Mouse (Mus musculus) urinary bladder, postnatal 4 days (tissue): ENCODE measurements around the gene Tex44.

Experiments used
- DNase-seq, 2 experiments: peaks; one replicate each; pipeline ENCODE4 v3.0.0; 2021 to 2022; ENCODE audit warnings: low spot score in 2 of 2

Tex44 gene

DNA sequence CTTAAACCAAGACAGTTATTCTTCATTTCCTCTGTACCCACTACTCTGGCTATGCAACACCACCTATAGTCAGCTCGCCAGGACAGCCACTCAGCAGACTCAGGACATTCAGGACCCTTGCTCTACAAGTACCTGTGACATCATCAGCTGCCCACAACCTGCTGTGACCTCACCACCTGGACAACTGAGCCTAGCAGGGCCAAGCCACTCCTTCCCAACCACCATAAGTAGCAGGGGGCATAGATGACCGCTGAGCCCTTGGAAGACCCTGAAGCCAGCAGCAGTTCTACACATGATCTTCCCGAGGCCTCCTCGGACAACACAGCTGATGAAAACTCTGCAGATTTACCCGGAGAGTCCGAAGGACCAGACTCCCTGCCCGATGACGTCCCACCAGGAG is at the start of gene Tex44, which contains the start of gene Nmur1:
Gene Tex44, plus strand, starts transcription at position 202 of the 400 bp plus-strand sequence.
Gene Nmur1, minus strand, starts transcription at position 101 of the 400 bp plus-strand sequence.
- DNase-seq = no peak

DNA sequence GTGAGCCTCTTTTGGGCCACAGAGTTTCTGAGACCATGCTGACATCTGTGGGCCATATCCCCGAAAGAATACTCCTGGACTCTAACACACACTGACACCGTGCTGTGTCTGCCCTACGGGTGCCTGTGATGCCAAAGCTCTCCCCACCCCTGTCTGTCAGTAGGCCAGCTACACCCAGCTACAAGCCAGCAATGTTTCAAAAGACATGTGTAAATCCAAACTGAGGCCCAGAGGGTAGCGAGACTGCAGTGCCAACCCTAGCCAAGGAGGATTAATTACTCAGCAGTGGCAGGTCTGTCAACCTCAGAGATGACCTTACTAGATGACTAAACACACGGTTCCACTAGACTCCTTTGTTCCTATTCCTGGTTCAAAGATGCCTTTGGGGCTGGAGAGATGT is 49.8 kb upstream of the Tex44 start:
- no peak for DNase-seq

- DNase-seq = no peak
These were observed 47.5 kb upstream of the Tex44 start for GRCm38 (mm10) chr1:86378662-86379061.

GRCm38 (mm10) chr1:86379161-86379569 is 47.0 kb upstream of the Tex44 start:
- DNase-seq = no peak

GRCm38 (mm10) chr1:86381027-86381426 is 45.1 kb upstream of the Tex44 start:
- DNase-seq = no peak

GRCm38 (mm10) chr1:86389230-86389629 is 36.9 kb upstream of the Tex44 start:
- peak; percentile 50 to 82 for DNase-seq

- DNase-seq = no peak
These were observed 34.7 kb upstream of the Tex44 start for GRCm38 (mm10) chr1:86391425-86391824.

- no peak for DNase-seq
These were observed 32.9 kb upstream of the Tex44 start for GRCm38 (mm10) chr1:86393219-86393618.

- DNase-seq = no peak
These were observed 31.9 kb upstream of the Tex44 start for GRCm38 (mm10) chr1:86394246-86394645.

GRCm38 (mm10) chr1:86395897-86396296 is 30.2 kb upstream of the Tex44 start:
- no peak for DNase-seq

GRCm38 (mm10) chr1:86397621-86398020 is 28.5 kb upstream of the Tex44 start:
- DNase-seq = no peak

- DNase-seq = no peak
These were observed 27.9 kb upstream of the Tex44 start for GRCm38 (mm10) chr1:86398222-86398621.

DNA sequence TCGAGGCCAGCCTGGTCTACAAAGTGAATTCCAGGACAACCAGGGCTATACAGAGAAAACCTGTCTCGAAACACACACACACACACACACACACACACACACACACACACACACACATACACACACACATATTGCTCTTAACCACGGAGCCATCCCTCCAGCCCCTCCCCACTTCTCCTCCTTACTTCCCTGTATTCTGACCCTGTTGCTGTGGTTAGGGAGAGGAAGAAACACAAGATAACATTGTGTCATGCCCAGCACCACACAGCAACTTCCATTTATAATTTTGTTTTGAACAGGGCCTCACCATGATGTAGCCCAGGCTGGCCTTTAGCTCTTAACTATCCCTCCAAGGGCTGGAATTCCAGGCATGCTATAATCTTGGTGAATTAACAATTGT is 26.8 kb upstream of the Tex44 start:
- no peak for DNase-seq

DNA sequence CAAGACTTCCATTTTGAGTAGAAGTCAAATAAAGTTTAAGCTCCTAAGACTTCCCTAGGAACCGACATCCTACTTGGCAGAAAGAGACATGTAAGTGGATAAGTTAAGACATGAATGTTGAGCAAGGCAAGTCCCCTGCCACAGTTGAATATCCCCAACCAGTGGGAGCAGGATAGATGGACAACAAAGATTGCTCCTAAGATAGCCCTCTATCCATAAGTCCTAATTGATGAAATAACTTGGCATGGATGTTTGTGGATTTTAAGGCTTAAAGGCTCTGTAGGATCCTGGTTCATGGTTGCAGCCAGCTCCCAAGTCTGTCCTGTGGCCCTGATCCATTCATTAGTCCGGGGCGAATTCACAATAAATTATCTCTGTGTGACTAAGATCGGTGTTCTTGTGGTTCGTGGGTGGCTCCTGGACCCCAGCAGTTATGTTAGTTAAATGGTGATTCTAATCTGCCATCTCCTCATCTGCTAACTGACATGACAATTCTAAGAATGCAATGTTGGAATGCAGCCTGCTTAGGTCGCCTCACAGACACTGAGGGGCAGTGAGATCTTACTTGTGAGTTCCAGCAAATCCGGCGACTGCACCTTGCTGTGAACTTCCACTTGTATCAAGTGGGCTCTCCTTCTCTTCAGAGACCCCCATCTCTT is 25.9 kb upstream of the Tex44 start:
- no peak for DNase-seq

DNA sequence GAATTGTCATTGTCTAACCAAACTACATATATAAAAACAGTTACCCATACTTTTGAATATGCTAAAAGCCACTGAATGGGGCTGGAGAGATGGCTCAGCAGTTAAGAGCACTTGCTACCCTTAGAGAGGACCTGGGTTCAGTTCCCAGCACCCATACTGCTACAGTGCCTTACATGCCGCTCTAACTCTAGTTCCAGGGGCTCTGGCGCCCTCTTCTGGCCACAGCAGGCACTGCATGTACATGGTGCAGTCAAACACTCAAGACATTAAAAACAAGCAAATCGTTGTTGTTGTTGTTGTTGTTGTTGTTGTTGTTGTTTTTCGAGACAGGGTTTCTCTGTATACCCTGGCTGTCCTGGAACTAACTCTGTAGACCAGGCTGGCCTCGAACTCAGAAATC is 21.3 kb upstream of the Tex44 start:
- no peak for DNase-seq

DNA sequence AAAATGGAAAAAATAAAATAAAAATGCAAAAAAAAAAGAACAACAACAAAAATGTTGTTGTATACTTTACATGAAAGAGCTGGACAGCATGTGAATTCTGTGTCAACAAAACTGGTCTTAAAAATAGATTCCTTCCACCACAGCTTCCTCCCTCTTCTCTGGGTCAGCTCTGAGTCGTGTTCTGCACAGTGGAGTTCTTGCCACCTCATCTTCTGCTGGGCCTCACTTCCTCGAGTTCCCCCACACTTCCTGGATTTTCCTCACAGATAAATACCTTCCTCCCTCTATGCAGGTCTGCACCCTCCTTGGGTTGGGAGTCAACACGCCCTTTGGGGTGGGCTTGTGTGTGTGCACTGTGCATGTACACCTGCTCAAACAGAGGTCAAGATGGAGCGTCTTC is 19.8 kb upstream of the Tex44 start:
- no peak for DNase-seq

GRCm38 (mm10) chr1:86406914-86407313 is 19.2 kb upstream of the Tex44 start:
- no peak for DNase-seq

DNA sequence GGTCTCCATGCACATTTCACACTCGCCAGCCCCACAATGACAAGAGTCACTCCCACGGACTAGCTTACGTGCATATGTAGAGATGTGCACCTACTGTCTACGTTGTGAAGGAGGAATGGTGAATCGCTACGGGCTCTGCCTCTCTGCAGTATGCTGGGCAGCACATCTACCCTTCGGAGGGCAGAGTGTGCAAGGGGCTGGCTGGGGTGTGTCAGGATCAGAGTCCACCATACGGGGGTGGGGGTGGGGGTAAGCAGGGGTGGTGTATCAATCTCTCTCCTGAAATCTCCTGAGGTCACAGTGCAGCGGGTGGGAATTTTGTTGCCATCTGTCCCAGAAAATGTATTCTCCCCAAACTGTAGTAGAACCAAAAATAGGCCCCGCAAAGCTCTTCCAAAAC is 17.6 kb upstream of the Tex44 start:
- DNase-seq = no peak

DNA sequence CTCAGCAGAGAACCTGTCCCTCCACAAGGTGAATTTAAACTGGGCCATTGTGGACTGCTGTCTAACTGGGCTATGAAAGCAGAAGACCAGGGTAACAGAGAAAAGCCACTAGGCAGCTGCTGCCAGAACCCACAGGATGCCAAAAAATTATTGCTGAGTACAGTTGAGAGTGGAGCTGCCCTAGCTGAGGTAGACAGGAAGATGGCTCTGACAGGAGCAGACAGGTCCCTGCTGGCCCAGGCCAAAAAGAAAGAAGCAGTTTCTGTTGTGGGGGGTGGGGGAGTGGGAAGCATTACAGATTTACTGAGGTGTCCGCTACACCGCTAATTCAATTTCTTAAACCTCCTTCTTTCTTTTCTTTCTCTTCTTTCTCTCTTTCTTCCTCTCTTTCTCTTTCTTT is 16.7 kb upstream of the Tex44 start:
- no peak for DNase-seq

DNA sequence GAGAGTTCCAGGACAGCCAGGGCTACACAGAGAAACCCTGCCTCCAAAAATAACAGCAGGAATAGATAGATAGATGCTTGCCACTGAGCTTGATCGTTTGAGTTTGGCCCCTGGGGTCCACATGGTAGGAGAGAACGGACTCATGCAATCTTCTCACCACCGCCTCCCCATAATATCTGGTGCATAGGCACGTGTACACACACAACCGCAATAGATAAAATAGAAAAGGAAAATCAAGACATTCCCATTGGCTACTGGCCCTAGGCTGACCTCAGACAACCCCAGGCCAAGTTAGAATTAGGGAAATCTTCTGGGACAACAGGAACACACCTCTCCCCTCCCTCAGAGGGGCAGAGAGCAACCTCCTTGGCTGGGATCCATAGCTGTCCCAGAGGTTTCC is 11.4 kb upstream of the Tex44 start:
- DNase-seq = no peak

- DNase-seq = no peak
These were observed 11.0 kb upstream of the Tex44 start for GRCm38 (mm10) chr1:86415144-86415543.

DNA sequence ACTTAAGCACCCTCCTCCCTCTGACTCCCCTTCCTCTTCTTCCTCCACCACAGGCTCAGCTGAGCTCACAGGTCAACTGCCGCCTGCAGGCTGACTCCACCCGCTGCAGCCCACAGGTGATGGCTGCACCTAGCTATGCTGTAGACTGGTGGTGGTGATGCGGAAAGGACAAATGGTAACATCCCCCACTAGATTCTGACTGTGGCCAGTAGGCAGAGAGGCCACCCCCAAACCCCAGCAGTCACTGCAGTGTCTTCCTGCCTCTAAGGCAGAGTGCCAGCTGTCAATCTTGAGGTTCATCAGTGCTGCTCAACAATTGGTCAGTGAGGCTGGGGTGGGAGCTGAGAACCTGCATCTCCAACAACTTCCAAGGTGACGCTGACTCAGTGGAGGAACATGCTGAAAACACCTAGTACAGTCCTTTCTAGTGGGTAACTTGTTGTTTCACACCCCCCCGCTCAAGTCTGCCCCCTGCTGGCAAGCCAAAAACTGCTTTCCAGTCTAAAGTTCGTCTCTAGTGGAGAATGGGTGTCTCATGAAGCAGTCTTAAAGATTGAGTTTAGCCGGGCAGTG is 10.4 kb upstream of the Tex44 start:
- no peak for DNase-seq

DNA sequence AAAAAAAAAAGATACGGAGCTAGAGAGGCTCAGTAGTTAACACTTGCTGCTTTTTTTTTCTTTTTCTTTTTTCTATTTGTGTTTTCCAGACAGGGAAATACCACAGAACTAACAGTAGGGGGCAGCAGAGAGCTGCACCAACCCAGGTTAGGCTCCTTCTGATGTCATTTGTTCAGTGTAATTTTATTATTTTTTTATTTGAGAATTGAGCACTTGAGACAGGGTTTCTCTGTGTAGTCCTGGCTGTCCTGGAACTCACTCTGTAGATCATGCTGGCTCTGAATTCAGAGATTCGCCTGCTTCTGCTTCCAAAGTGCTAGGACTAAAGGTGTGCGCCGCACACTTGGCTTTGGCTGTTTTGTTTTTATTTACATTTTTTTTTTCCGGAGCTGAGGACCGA is 9.8 kb upstream of the Tex44 start:
- DNase-seq = no peak

GRCm38 (mm10) chr1:86421007-86421406 is 5.1 kb upstream of the Tex44 start:
- peak in 1 of 2 experiments; percentile 29 for DNase-seq
